Mouse (Mus musculus): Measurements from ENCODE around the gene Fam187a. TPM values are rescaled to one million over a fixed set of nuclear protein-coding genes. Genes with fewer than 3 reads are reported as not detected.

Fam187a gene
- polyA plus RNA-seq, 1 experiment from 2014 or later, result not detected

DNA sequence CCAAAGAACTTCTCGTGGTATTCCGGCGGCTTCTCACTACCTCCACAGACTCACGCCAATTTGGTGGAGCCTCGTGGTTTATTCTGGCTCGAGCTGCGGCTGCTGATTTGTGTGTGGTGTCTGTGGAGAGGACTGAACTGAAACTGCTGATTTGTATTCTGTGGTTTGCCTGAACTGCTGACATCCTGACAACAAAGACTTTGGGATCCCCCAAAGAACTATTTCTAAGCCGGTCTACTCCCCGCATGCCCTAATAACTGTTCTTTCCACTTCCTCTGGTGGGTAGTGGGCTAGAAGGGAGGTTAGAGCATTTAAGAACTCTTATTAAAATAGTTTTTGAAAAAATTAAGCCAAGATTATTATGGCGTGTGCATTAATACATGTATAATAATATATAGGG is 45.7 kb downstream of the Fam187a start:
- Histone ChIP-seq H3K36me3 (ENCODE audit: control insufficient read depth, insufficient read depth, low read length) (no peaks in the 10 kb centered on the region), H3K27me3 (ENCODE audit: control insufficient read depth, insufficient read depth, low read length) (0 out of 2 replicates have a peak, but pooled peaks cover 3% of the 10 kb centered on the region), H3K4me1 (ENCODE audit: control insufficient read depth, insufficient read depth, low read length) (no peaks in the 10 kb centered on the region), H3K27ac (replicated peaks; ENCODE audit: low read depth, low read length) (no peak overlapping the region), H3K4me2 (ENCODE audit: low read length) (no peak overlapping the region), H3K4me3 (replicated peaks; ENCODE audit: low read depth, low read length) (no peak overlapping the region), H3K9me3 (ENCODE audit: control insufficient read depth, low read length) (no peaks in the 10 kb centered on the region), H3K9ac (replicated peaks; ENCODE audit: low read length) (no peak overlapping the region)
- no peak for DNase-seq
- 94% methylated on average over 10 of the region's 10 CpGs for WGBS
- ATAC-seq (ENCODE audit: low FRiP score, low TSS enrichment), result no peak

GRCm38 (mm10) chr11:102936272-102936671 is 51.3 kb downstream of the Fam187a start:
- no peaks in the 10 kb centered on the region for H3K36me3 ChIP-seq (ENCODE audit: control insufficient read depth, insufficient read depth, low read length)
- H3K4me3 ChIP-seq (replicated peaks; ENCODE audit: low read depth, low read length), result no peak overlapping the region
- H3K4me1 ChIP-seq (ENCODE audit: control insufficient read depth, insufficient read depth, low read length), result peaks cover 18% of the 10 kb centered on the region; the same call in 1 of the 2 replicates
- 0 out of 2 replicates have a peak, but pooled peaks cover 3% of the 10 kb centered on the region for H3K27me3 ChIP-seq (ENCODE audit: control insufficient read depth, insufficient read depth, low read length)
- no peak overlapping the region for H3K27ac ChIP-seq (replicated peaks; ENCODE audit: low read depth, low read length)
- DNase-seq, result no peak
- H3K9me3 ChIP-seq (ENCODE audit: control insufficient read depth, low read length), result no peaks in the 10 kb centered on the region
- WGBS, result 59% methylated on average over 4 of the region's 4 CpGs
- no peak overlapping the region for H3K9ac ChIP-seq (replicated peaks; ENCODE audit: low read length)
- no peak overlapping the region for H3K4me2 ChIP-seq (ENCODE audit: low read length)
- no peak for ATAC-seq (ENCODE audit: low FRiP score, low TSS enrichment)

Other genes with a start within 250 kb of the Fam187a start
- gene Meioc, start 221.5 kb upstream of the Fam187a start, polyA plus RNA-seq (2014; fragmentation: Nextera tagmentation; extraction: Ambion mirVana), result 0.12 TPM in 1 of 2 replicates, not detected in the other
- 38.8 and 42.4 TPM in 2 replicates for gene Ccdc43, start 187.4 kb upstream of the Fam187a start, polyA plus RNA-seq (2014; fragmentation: Nextera tagmentation; extraction: Ambion mirVana)
- gene Adam11, start 123.7 kb upstream of the Fam187a start, polyA plus RNA-seq (2014; fragmentation: Nextera tagmentation; extraction: Ambion mirVana), result 18.2 and 24.1 TPM in 2 replicates
- 32.0 and 33.9 TPM in 2 replicates for gene Gjc1, start 65.5 kb upstream of the Fam187a start, polyA plus RNA-seq (2014; fragmentation: Nextera tagmentation; extraction: Ambion mirVana)
- 5.4 and 9.6 TPM in 2 replicates for gene Higd1b, start 49.3 kb upstream of the Fam187a start, polyA plus RNA-seq (2014; fragmentation: Nextera tagmentation; extraction: Ambion mirVana)
- gene Eftud2, start 4.2 kb upstream of the Fam187a start, polyA plus RNA-seq (2014; fragmentation: Nextera tagmentation; extraction: Ambion mirVana), result 111 and 150 TPM in 2 replicates
- 2.1 and 2.4 TPM in 2 replicates for gene Ccdc103, start 4.0 kb upstream of the Fam187a start, polyA plus RNA-seq (2014; fragmentation: Nextera tagmentation; extraction: Ambion mirVana)
- 0.26 TPM in 1 of 2 replicates, not detected in the other for gene Gfap, start 15.7 kb downstream of the Fam187a start, polyA plus RNA-seq (2014; fragmentation: Nextera tagmentation; extraction: Ambion mirVana)
- 1.9 TPM in 2 replicates for gene Kif18b, start 40.0 kb downstream of the Fam187a start, polyA plus RNA-seq (2014; fragmentation: Nextera tagmentation; extraction: Ambion mirVana)
- 14.3 and 18.8 TPM in 2 replicates for gene C1ql1, start 61.5 kb downstream of the Fam187a start, polyA plus RNA-seq (2014; fragmentation: Nextera tagmentation; extraction: Ambion mirVana)
- gene Nmt1, start 143.0 kb downstream of the Fam187a start, polyA plus RNA-seq (2014; fragmentation: Nextera tagmentation; extraction: Ambion mirVana), result 30.7 and 38.0 TPM in 2 replicates
- gene Dcakd, start 143.2 kb downstream of the Fam187a start, polyA plus RNA-seq (2014; fragmentation: Nextera tagmentation; extraction: Ambion mirVana), result 183 and 209 TPM in 2 replicates
- 0.92 and 1.8 TPM in 2 replicates for gene Plcd3, start 216.5 kb downstream of the Fam187a start, polyA plus RNA-seq (2014; fragmentation: Nextera tagmentation; extraction: Ambion mirVana)
- gene Acbd4, start 216.5 kb downstream of the Fam187a start, polyA plus RNA-seq (2014; fragmentation: Nextera tagmentation; extraction: Ambion mirVana), result 8.0 and 8.4 TPM in 2 replicates
- gene Hexim1, start 231.1 kb downstream of the Fam187a start, polyA plus RNA-seq (2014; fragmentation: Nextera tagmentation; extraction: Ambion mirVana), result 3.9 and 5.9 TPM in 2 replicates
- gene Hexim2, start 247.3 kb downstream of the Fam187a start, polyA plus RNA-seq (2014; fragmentation: Nextera tagmentation; extraction: Ambion mirVana), result 22.9 and 24.7 TPM in 2 replicates